Mouse (Mus musculus): ENCODE measurements around the gene E130116L18Rik. TPM values are rescaled to one million over a fixed set of nuclear protein-coding genes. Genes with fewer than 3 reads are reported as not detected.
"Not testable (repeated sequence)": the region's sequence is repeated elsewhere in the genome, so short reads cannot be mapped to it uniquely, and the experiment has no call there.

E130116L18Rik gene
- polyA plus RNA-seq, 1 experiment from 2014 or later: not detected

GRCm38 (mm10) chr5:25190521-25190920, 32.4 kb downstream of the E130116L18Rik start:
- WGBS (ENCODE audit: insufficient replicate concordance): 63% methylated on average over 2 of the region's 2 CpGs
- no peak overlapping the region for H3K9ac ChIP-seq (ENCODE audit: low read depth, low read length)
- no peak overlapping the region for H3K4me2 ChIP-seq (ENCODE audit: low read depth, low read length)
- no peaks in the 10 kb centered on the region for H3K27me3 ChIP-seq (ENCODE audit: control insufficient read depth, insufficient read depth, low read depth, low read length)
- no peaks in the 10 kb centered on the region for H3K9me3 ChIP-seq (replicated peaks; ENCODE audit: control insufficient read depth, low read length)
- no peak overlapping the region for H3K4me3 ChIP-seq (ENCODE audit: low read depth, low read length)
- ATAC-seq (ENCODE audit: low read depth): no peak
- H3K36me3 ChIP-seq (ENCODE audit: control insufficient read depth, insufficient read depth): no peaks in the 10 kb centered on the region
- no peak overlapping the region for H3K27ac ChIP-seq (ENCODE audit: low read length)
- no peaks in the 10 kb centered on the region for H3K4me1 ChIP-seq (ENCODE audit: control insufficient read depth, low read depth, low read length)

- WGBS (ENCODE audit: insufficient replicate concordance): 45% methylated on average over 1 of the region's 1 CpGs
- H3K4me1 ChIP-seq (ENCODE audit: control insufficient read depth, low read depth, low read length): no peaks in the 10 kb centered on the region
- H3K27ac ChIP-seq (ENCODE audit: low read length): no peak overlapping the region
- H3K9me3 ChIP-seq (replicated peaks; ENCODE audit: control insufficient read depth, low read length): no peaks in the 10 kb centered on the region
- H3K36me3 ChIP-seq (ENCODE audit: control insufficient read depth, insufficient read depth): no peaks in the 10 kb centered on the region
- H3K27me3 ChIP-seq (ENCODE audit: control insufficient read depth, insufficient read depth, low read depth, low read length): no peaks in the 10 kb centered on the region
- H3K4me2 ChIP-seq (ENCODE audit: low read depth, low read length): no peak overlapping the region
- no peak overlapping the region for H3K4me3 ChIP-seq (ENCODE audit: low read depth, low read length)
- H3K9ac ChIP-seq (ENCODE audit: low read depth, low read length): no peak overlapping the region
- no peak for ATAC-seq (ENCODE audit: low read depth)
These were observed 34.2 kb downstream of the E130116L18Rik start for GRCm38 (mm10) chr5:25188802-25189201.

GRCm38 (mm10) chr5:25187727-25188126, 35.2 kb downstream of the E130116L18Rik start:
- ATAC-seq (ENCODE audit: low read depth): no peak
- H3K9me3 ChIP-seq (replicated peaks; ENCODE audit: control insufficient read depth, low read length): no peaks in the 10 kb centered on the region
- no peaks in the 10 kb centered on the region for H3K4me1 ChIP-seq (ENCODE audit: control insufficient read depth, low read depth, low read length)
- H3K27me3 ChIP-seq (ENCODE audit: control insufficient read depth, insufficient read depth, low read depth, low read length): no peaks in the 10 kb centered on the region
- H3K9ac ChIP-seq (ENCODE audit: low read depth, low read length): no peak overlapping the region
- H3K27ac ChIP-seq (ENCODE audit: low read length): no peak overlapping the region
- H3K4me2 ChIP-seq (ENCODE audit: low read depth, low read length): no peak overlapping the region
- no peaks in the 10 kb centered on the region for H3K36me3 ChIP-seq (ENCODE audit: control insufficient read depth, insufficient read depth)
- no peak overlapping the region for H3K4me3 ChIP-seq (ENCODE audit: low read depth, low read length)

DNA sequence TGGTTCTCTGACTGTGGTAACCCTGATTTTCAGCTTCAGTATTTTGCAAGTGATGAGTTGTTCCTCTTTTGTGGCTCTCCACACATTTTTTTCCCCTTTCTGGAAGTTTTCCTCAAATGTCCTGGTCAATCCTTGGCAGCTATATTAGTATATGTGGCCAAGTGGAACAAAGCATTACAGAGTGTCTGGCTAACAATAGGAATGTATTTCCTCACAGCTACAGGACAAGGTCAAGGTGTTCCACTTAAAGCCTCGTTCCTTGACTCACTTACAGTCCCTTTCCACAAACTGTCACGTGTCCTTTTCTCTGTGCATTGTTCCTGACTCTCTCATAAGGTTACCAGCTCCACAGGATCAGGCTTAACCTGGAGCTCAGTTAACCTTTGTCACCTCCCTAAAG, 38.4 kb downstream of the E130116L18Rik start:
- WGBS (ENCODE audit: insufficient replicate concordance): 36% methylated on average over 2 of the region's 2 CpGs
- ATAC-seq (ENCODE audit: low read depth): no peak
- no peak overlapping the region for H3K9ac ChIP-seq (ENCODE audit: low read depth, low read length)

DNA sequence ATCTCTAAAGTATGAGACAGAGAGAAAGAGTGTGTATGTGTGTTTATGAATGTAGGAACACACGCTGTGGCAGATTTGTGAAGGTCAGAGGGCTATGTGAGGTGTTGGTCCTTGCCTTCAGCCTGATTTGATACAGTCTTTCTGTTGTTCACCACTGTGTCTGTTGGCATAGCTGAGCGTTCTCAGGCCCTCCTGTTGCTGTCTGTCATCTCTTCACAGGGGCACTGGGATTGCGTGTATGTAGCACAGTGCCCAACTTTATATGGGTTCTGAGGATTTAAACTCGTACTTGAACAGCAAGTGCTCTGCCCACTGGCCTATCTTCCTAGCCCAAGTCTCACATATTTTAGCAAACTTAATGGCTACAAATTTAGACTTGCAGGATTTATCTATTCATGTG, 39.4 kb downstream of the E130116L18Rik start:
- WGBS (ENCODE audit: insufficient replicate concordance): 74% methylated on average over 4 of the region's 4 CpGs
- Histone ChIP-seq H3K4me2 (ENCODE audit: low read depth, low read length) (no peak overlapping the region), H3K27ac (ENCODE audit: low read length) (no peak overlapping the region), H3K9me3 (replicated peaks; ENCODE audit: control insufficient read depth, low read length) (no peaks in the 10 kb centered on the region), H3K36me3 (ENCODE audit: control insufficient read depth, insufficient read depth) (no peaks in the 10 kb centered on the region), H3K9ac (ENCODE audit: low read depth, low read length) (no peak overlapping the region), H3K4me1 (ENCODE audit: control insufficient read depth, low read depth, low read length) (no peaks in the 10 kb centered on the region), H3K4me3 (ENCODE audit: low read depth, low read length) (no peak overlapping the region), H3K27me3 (ENCODE audit: control insufficient read depth, insufficient read depth, low read depth, low read length) (no peaks in the 10 kb centered on the region)
- no peak for ATAC-seq (ENCODE audit: low read depth)

More for the DNA sequence above, 38.4 kb downstream of the E130116L18Rik start:
- Histone ChIP-seq H3K4me2 (ENCODE audit: low read depth, low read length) (no peak overlapping the region), H3K9me3 (replicated peaks; ENCODE audit: control insufficient read depth, low read length) (no peaks in the 10 kb centered on the region), H3K4me1 (ENCODE audit: control insufficient read depth, low read depth, low read length) (no peaks in the 10 kb centered on the region), H3K27me3 (ENCODE audit: control insufficient read depth, insufficient read depth, low read depth, low read length) (no peaks in the 10 kb centered on the region), H3K36me3 (ENCODE audit: control insufficient read depth, insufficient read depth) (no peaks in the 10 kb centered on the region), H3K27ac (ENCODE audit: low read length) (no peak overlapping the region), H3K4me3 (ENCODE audit: low read depth, low read length) (no peak overlapping the region)

DNA sequence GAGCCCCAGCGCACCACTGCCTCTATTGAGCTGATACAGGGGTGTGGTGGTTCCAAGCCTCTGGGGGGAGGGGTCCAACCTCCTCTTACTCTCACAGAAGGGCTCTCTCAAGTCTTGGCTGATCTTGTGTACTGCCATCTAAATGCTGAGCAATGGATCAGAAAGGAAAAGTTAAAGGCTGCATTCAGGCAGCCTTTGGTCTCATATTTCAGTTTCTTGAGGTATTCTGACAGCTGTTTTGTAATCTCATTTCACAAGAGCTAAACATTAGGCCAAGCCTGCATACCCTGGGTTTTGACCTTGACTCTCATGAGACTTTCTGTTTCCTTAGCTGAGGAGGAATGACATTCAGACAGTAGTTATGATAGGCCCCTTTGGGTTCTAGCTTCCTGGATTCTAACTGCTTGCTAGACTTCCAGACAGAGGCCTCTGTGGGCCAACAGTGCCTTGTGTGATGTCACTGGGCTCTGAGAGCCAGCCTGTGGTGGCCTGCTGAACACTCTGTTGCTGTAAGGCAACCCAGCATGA, 41.9 kb downstream of the E130116L18Rik start, which contains the start of gene Galntl5:
Gene Galntl5, plus strand, starts transcription at position 457 of the 528 bp plus-strand sequence.
- no peaks in the 10 kb centered on the region for H3K36me3 ChIP-seq (ENCODE audit: control insufficient read depth, insufficient read depth)
- H3K9me3 ChIP-seq (replicated peaks; ENCODE audit: control insufficient read depth, low read length): no peaks in the 10 kb centered on the region
- no peak within 1 kb of the TSS for H3K27ac ChIP-seq (ENCODE audit: low read length)
- H3K4me1 ChIP-seq (ENCODE audit: control insufficient read depth, low read depth, low read length): no peaks in the 10 kb centered on the region
- no peak for ATAC-seq (ENCODE audit: low read depth)
- no peak within 1 kb of the TSS for H3K4me2 ChIP-seq (ENCODE audit: low read depth, low read length)
- WGBS (ENCODE audit: insufficient replicate concordance): 87% methylated on average over 1 of the region's 1 CpGs
- H3K27me3 ChIP-seq (ENCODE audit: control insufficient read depth, insufficient read depth, low read depth, low read length): no peaks in the 10 kb centered on the region
- no peak within 1 kb of the TSS for H3K9ac ChIP-seq (ENCODE audit: low read depth, low read length)
- no peak within 1 kb of the TSS for H3K4me3 ChIP-seq (ENCODE audit: low read depth, low read length)

GRCm38 (mm10) chr5:25179936-25180488, 42.9 kb downstream of the E130116L18Rik start:
- ATAC-seq (ENCODE audit: low read depth): no peak

GRCm38 (mm10) chr5:25179284-25179683, 43.7 kb downstream of the E130116L18Rik start:
- Histone ChIP-seq H3K9me3 (replicated peaks; ENCODE audit: control insufficient read depth, low read length) (no peaks in the 10 kb centered on the region), H3K27me3 (ENCODE audit: control insufficient read depth, insufficient read depth, low read depth, low read length) (no peaks in the 10 kb centered on the region), H3K4me3 (ENCODE audit: low read depth, low read length) (no peak overlapping the region), H3K4me1 (ENCODE audit: control insufficient read depth, low read depth, low read length) (no peaks in the 10 kb centered on the region), H3K27ac (ENCODE audit: low read length) (no peak overlapping the region), H3K36me3 (ENCODE audit: control insufficient read depth, insufficient read depth) (no peaks in the 10 kb centered on the region), H3K4me2 (ENCODE audit: low read depth, low read length) (no peak overlapping the region), H3K9ac (ENCODE audit: low read depth, low read length) (no peak overlapping the region)
- no peak for ATAC-seq (ENCODE audit: low read depth)
- WGBS (ENCODE audit: insufficient replicate concordance): 87% methylated on average over 4 of the region's 4 CpGs

More at GRCm38 (mm10) chr5:25179936-25180488, 42.9 kb downstream of the E130116L18Rik start:
- no peaks in the 10 kb centered on the region for H3K9me3 ChIP-seq (replicated peaks; ENCODE audit: control insufficient read depth, low read length)
- H3K27ac ChIP-seq (ENCODE audit: low read length): no peak overlapping the region
- H3K4me3 ChIP-seq (ENCODE audit: low read depth, low read length): no peak overlapping the region
- 70% methylated on average over 3 of the region's 3 CpGs for WGBS (ENCODE audit: insufficient replicate concordance)
- H3K4me1 ChIP-seq (ENCODE audit: control insufficient read depth, low read depth, low read length): no peaks in the 10 kb centered on the region
- H3K4me2 ChIP-seq (ENCODE audit: low read depth, low read length): no peak overlapping the region
- H3K27me3 ChIP-seq (ENCODE audit: control insufficient read depth, insufficient read depth, low read depth, low read length): no peaks in the 10 kb centered on the region
- no peaks in the 10 kb centered on the region for H3K36me3 ChIP-seq (ENCODE audit: control insufficient read depth, insufficient read depth)
- H3K9ac ChIP-seq (ENCODE audit: low read depth, low read length): no peak overlapping the region

DNA sequence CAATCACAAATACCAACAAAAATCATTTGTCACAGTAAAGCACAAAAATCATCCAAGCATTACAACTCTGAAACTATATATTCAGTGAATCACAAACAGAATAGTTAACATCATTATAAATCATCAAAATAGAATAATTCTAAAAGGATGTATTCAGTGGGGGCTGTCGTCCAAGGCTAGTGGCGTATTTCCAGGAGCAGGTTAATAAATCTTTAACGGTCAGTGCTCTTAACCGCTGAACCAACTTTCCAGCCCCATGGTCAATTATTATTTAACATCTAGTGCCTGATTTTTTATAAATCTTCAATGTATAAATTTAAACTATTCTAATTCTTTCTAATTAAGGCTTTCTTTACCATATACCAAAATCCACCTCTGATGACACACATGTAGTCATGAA, 44.4 kb downstream of the E130116L18Rik start:
- H3K4me1 ChIP-seq (ENCODE audit: control insufficient read depth, low read depth, low read length); H3K4me3 ChIP-seq (ENCODE audit: low read depth, low read length); H3K9me3 ChIP-seq (replicated peaks; ENCODE audit: control insufficient read depth, low read length); H3K36me3 ChIP-seq (ENCODE audit: control insufficient read depth, insufficient read depth); ATAC-seq (ENCODE audit: low read depth); H3K27ac ChIP-seq (ENCODE audit: low read length); H3K4me2 ChIP-seq (ENCODE audit: low read depth, low read length); H3K9ac ChIP-seq (ENCODE audit: low read depth, low read length); H3K27me3 ChIP-seq (ENCODE audit: control insufficient read depth, insufficient read depth, low read depth, low read length): not testable (repeated sequence)
- WGBS (ENCODE audit: insufficient replicate concordance): 78% methylated on average over 4 of the region's 4 CpGs

Data from liver, embryonic 16.5 days (tissue).